Mouse (Mus musculus) hindbrain, embryonic 12.5 days (tissue): ENCODE results near the gene Mrpl23. TPM values are rescaled to one million over a fixed set of nuclear protein-coding genes. Genes with fewer than 3 reads are reported as not detected.

Experiments used
- ATAC-seq: fragments of 200-750 bp; cut with Nextera tagmentation; 2 replicates; pipeline ENCODE4 v1.8.0; 2017; ENCODE audit warnings: moderate TSS enrichment; ENCODE audit not compliant: low FRiP score
- H3K27ac ChIP-seq: fragments of 300-500 bp; sonication (generic); 2 replicates; pipeline ENCODE4 v1.5.1; 2016; ENCODE audit warnings: mild to moderate bottlenecking
- H3K27me3 ChIP-seq: fragments of 300-500 bp; sonication (generic); 2 replicates; pipeline ENCODE4 v1.6.1; 2016; ENCODE audit warnings: mild to moderate bottlenecking
- H3K36me3 ChIP-seq: fragments of 300-500 bp; sonication (generic); 2 replicates; pipeline ENCODE4 v1.6.1; 2016; ENCODE audit warnings: mild to moderate bottlenecking
- H3K4me1 ChIP-seq: fragments of 300-500 bp; sonication (generic); 2 replicates; pipeline ENCODE4 v1.6.1; 2016
- H3K4me2 ChIP-seq: fragments of 300-500 bp; sonication (generic); replicated peaks from 2 replicates; pipeline ENCODE4 v1.6.1; 2016; ENCODE audit warnings: mild to moderate bottlenecking
- H3K4me3 ChIP-seq: fragments of 300-500 bp; sonication (generic); 2 replicates; pipeline ENCODE4 v1.5.1; 2016; ENCODE audit warnings: mild to moderate bottlenecking
- H3K9ac ChIP-seq: fragments of 300-500 bp; sonication (generic); 2 replicates; pipeline ENCODE4 v1.6.1; 2016; ENCODE audit warnings: mild to moderate bottlenecking, moderate library complexity
- H3K9me3 ChIP-seq: fragments of 300-500 bp; sonication (generic); replicated peaks from 2 replicates; pipeline ENCODE4 v1.6.1; 2016; ENCODE audit warnings: mild to moderate bottlenecking
- WGBS: fragments of 180-500 bp; shearing (Covaris S2); methylation state at CpG from one replicate; pipeline ENCODE4 v1.1.7; 2016; 5-methylcytosine and 5-hydroxymethylcytosine counted together
- microRNA counts: library from miRNA; unstranded; fragments of <30 nt; microRNA quantifications from one replicate; lab custom pipeline; 2017
- microRNA-seq: library from miRNA; unstranded; fragments of <30 nt; microRNA quantifications from one replicate; pipeline ENCODE4, GENCODE M21; 2017
- polyA plus RNA-seq: library from polyadenylated mRNA; unstranded; fragments of >200 nt; fragmentation: Nextera tagmentation; extraction: Ambion mirVana; gene quantifications from 2 replicates; pipeline ENCODE4 v1.2.1, GENCODE M21; 2016

Mrpl23 gene
- polyA plus RNA-seq, 1 experiment from 2014 or later, result 8.4 TPM

DNA sequence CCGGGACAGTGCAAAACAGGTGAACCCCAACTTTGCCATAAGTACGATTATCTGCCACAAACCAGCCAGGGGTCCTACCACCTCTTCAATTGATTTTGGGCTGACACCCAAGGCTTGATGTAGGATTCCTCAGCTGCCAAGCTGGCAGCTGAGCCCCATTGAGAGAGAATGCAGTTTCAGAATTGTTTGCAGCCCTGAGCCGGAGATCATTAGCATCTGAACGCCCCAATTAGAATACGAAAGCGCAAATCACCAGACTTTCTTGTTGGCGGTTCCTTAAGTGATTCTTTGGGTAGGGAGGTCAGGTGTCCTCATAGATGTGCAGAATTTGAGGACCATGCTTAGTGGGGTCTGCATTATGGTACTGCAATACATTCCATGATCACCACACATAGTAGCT is 48.7 kb downstream of the Mrpl23 start:
- peak overlapping the region; percentile 61 for H3K4me2 ChIP-seq
- peaks cover 9% of the 10 kb centered on the region; the same call in 1 of the 2 replicates for H3K27me3 ChIP-seq
- H3K4me1 ChIP-seq, result peaks cover 3% of the 10 kb centered on the region; the same call in 1 of the 2 replicates
- WGBS, result 53% methylated on average over 7 of the region's 7 CpGs
- ATAC-seq, result no peak
- H3K27ac ChIP-seq, result no peak overlapping the region
- no peak overlapping the region for H3K9ac ChIP-seq
- peaks cover 15% of the 10 kb centered on the region for H3K9me3 ChIP-seq
- no peaks in the 10 kb centered on the region for H3K36me3 ChIP-seq
- H3K4me3 ChIP-seq, result no peak overlapping the region

DNA sequence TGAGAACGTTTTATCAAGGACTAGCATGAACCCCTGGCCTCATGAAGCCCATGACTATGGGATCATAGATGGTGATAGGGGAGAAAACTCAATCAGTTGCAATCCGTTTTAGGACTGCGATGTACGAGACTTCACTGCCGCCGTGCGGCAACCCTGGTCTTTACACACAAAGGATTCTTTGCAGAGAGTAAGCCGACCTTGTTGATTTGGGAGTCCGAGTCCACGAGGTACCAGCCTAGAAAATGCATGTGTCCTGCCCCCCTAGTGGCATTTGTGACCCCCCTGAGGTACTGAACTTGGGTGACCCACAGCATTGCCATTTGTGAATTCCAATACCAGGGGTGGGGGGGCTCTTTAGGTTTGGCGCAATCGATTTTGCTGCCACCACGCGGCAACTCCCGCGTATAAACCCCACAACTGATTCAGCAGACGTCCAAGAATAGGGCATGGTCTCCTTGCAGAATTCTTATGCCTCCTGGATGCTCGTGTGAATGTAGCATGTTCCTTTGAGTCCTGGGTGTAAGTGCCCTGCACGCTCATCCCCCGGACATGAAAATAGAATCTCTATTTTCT is 49.3 kb downstream of the Mrpl23 start:
- H3K4me3 ChIP-seq, result peak overlapping the region; percentile 14; the same call in 1 of the 2 replicates

DNA sequence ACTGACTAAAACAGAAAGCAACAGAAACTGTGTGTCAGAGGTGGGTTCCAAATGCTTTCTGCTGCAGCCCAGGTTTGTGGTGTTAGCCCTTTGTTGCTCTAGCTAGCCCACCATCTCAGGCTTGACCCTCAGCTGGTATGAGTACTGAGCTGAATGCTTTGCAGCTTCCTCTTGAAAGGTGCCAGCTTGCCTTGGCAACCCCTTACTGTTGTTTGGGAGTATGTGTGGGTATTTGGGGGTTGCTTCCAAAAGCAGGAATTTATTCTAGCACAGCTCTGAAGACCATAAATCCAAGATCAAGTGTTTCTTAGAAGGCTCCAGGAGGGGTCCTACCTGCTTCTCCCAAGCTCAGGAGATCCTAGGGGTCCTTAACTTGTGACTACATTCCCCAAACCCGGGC is 52.4 kb downstream of the Mrpl23 start:
- Histone ChIP-seq H3K4me1 (no peaks in the 10 kb centered on the region), H3K36me3 (no peaks in the 10 kb centered on the region), H3K9me3 (peaks cover 13% of the 10 kb centered on the region), H3K27ac (no peak overlapping the region), H3K4me3 (no peak overlapping the region), H3K9ac (no peak overlapping the region), H3K4me2 (no peak overlapping the region), H3K27me3 (no peaks in the 10 kb centered on the region)
- WGBS, result 50% methylated on average over 1 of the region's 1 CpGs
- no peak for ATAC-seq

More for the DNA sequence above, 49.3 kb downstream of the Mrpl23 start:
- no peak for ATAC-seq
- Histone ChIP-seq H3K9me3 (peaks cover 15% of the 10 kb centered on the region), H3K27ac (no peak overlapping the region), H3K4me2 (peak overlapping the region; percentile 61), H3K4me1 (peaks cover 3% of the 10 kb centered on the region; the same call in 1 of the 2 replicates), H3K36me3 (no peaks in the 10 kb centered on the region), H3K27me3 (peaks cover 9% of the 10 kb centered on the region; the same call in 1 of the 2 replicates), H3K9ac (no peak overlapping the region)
- WGBS, result 54% methylated on average over 20 of the region's 20 CpGs

DNA sequence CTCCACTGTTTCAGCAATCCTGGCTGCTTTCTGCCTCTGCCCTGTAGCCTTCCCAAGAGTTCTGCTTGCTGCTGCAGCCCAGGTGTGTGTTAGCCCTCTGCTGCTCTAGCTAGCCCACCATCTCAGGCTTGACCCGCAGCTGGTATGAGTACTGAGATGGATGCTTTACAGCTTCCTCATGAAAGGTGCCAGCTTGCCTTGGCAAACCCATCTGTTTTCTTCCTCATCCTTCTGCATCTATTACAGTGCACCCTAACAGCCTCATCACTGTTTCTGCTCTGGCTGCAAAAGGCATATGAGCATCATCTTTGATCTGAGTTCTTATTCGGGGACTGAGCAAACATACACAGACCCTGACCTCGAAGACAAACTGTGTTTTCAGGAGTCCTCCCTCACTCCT is 53.4 kb downstream of the Mrpl23 start:
- Histone ChIP-seq H3K4me1 (no peaks in the 10 kb centered on the region), H3K27ac (no peak overlapping the region), H3K27me3 (no peaks in the 10 kb centered on the region), H3K36me3 (no peaks in the 10 kb centered on the region), H3K9me3 (peaks cover 3% of the 10 kb centered on the region; the same call in 1 of the 2 replicates), H3K4me3 (no peak overlapping the region), H3K4me2 (no peak overlapping the region), H3K9ac (no peak overlapping the region)
- WGBS, result 88% methylated on average over 3 of the region's 3 CpGs
- ATAC-seq, result no peak

DNA sequence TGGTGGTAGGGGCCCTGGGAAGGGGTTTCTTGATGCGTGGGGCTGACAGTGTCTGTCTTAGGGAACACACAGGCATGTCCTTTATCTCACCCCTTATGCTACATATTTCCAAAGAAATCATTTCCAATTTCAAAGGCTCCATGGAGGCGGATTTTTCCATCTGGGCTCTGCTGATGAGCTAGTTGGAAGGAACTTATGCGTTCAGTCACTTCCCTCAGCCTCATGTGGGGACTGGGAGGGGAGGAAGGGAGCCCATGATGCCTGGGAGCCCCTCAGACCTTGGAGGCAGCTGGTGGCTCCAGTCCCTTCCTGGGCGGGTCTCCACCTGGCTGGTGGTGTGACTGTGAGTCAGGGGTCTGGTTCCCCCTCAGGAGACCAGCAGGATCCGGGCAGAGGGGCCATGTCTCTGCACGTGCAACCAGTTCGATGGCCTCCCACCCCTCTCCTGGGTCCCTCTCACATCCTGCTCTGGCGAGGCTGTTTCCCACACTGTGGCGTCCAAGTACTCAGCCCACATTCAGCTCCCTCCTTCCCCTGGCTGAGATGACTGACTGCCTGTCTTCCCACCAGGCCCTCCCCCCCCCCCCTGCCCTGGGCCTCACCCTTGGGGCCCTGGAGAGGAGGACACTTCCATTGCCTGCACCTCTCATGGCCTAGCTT is 55.9 kb downstream of the Mrpl23 start:
- 78% methylated on average over 9 of the region's 9 CpGs for WGBS
- Histone ChIP-seq H3K4me3 (no peak overlapping the region), H3K4me2 (no peak overlapping the region), H3K36me3 (no peaks in the 10 kb centered on the region), H3K4me1 (0 out of 2 replicates have a peak, but pooled peaks cover 3% of the 10 kb centered on the region), H3K27me3 (no peaks in the 10 kb centered on the region), H3K9ac (no peak overlapping the region), H3K9me3 (no peaks in the 10 kb centered on the region), H3K27ac (no peak overlapping the region)
- ATAC-seq, result no peak

MicroRNAs encoded within 50 kb of the gene (microRNA counts, 519-probe panel; counts per million panel counts)
- microRNA mmu-miR-675-3p (lab: Ali Mortazavi, UCI) (2,635 counts per million, percentile 65 among the panel's probes with 10 or more counts), microRNA mmu-miR-675-5p (lab: Ali Mortazavi, UCI) (470 counts per million, percentile 58 among the panel's probes with 10 or more counts)

Small RNA genes lying within 50 kb of the gene (microRNA-seq; reads per million reads assigned to microRNA genes)
- gene Mir675, result 62.9 reads per million, percentile 39 among the genes with 10 or more reads in this experiment

Other genes with a start within 250 kb of the Mrpl23 start
- gene Krtap5-1, start 235.6 kb upstream of the Mrpl23 start, polyA plus RNA-seq, result not detected in 2 replicates
- not detected in 2 replicates for gene Krtap5-4, start 229.1 kb upstream of the Mrpl23 start, polyA plus RNA-seq
- gene Ifitm10, start 158.9 kb upstream of the Mrpl23 start, polyA plus RNA-seq, result 0.82 and 1.3 TPM in 2 replicates
- not detected in 2 replicates for gene Gm49369, start 150.0 kb upstream of the Mrpl23 start, polyA plus RNA-seq
- gene Ctsd, start 144.6 kb upstream of the Mrpl23 start, polyA plus RNA-seq, result 213 and 215 TPM in 2 replicates
- 0.30 TPM in 1 of 2 replicates, not detected in the other for gene Syt8, start 97.8 kb upstream of the Mrpl23 start, polyA plus RNA-seq
- gene Tnni2, start 90.9 kb upstream of the Mrpl23 start, polyA plus RNA-seq, result 1.9 and 3.6 TPM in 2 replicates
- gene Lsp1, start 71.9 kb upstream of the Mrpl23 start, polyA plus RNA-seq, result 9.6 and 14.4 TPM in 2 replicates
- gene Tnnt3, start 33.9 kb upstream of the Mrpl23 start, polyA plus RNA-seq, result 1.8 and 5.8 TPM in 2 replicates
- 323 and 363 TPM in 2 replicates for gene Igf2, start 134.1 kb downstream of the Mrpl23 start, polyA plus RNA-seq
- gene Gm49394, start 137.3 kb downstream of the Mrpl23 start, polyA plus RNA-seq, result not detected in 2 replicates
- gene Ins2, start 210.7 kb downstream of the Mrpl23 start, polyA plus RNA-seq, result 0.60 TPM in 1 of 2 replicates, not detected in the other